Mouse (Mus musculus) heart, adult 8-10 months (tissue): ENCODE results near the gene Nol12. TPM values are rescaled to one million over a fixed set of nuclear protein-coding genes. Genes with fewer than 3 reads are reported as not detected.
A peak's percentile ranks its signal among the peaks of the same experiment; 100 is the strongest.

Experiments used
- DNase-seq: peaks from one replicate; pipeline ENCODE4 v3.0.0; 2022; ENCODE audit warnings: low spot score
- total RNA-seq, 4 experiments: library from RNA; stranded (reverse); gene quantifications; 2 replicates each; pipeline ENCODE4 v1.2.4; 2022

Gene Nol12
- 10 to 100 TPM; 14.7 to 17.9 (median 17.1) TPM for total RNA-seq

GRCm38 (mm10) chr15:78934784-78935320 is at the start of gene Nol12:
Gene Nol12, plus strand, starts transcription at chr15:78934933.
- DNase-seq, result peak; percentile 88

GRCm38 (mm10) chr15:78889401-78889853 is 45.3 kb upstream of the Nol12 start:
- DNase-seq, result no peak

DNA sequence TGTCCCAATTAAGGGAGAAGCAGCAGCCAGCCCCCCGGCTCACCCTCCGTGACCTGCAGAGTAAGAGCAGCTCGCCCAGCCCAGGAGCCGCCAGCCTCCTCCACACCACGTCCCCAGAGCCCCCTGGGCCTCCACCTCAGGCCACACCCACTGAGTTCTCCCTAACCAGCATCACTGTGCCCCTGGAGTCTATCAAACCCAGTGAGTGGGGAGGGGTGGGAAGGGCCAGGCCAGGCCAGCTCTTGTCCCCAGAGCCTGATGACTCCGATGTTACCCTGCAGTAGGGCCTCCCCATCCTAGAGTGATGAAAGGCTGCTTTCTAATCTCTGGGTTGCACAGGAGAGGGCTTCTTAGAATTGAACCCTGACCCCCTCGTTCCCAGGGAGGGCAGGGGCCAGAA is 42.3 kb upstream of the Nol12 start:
- no peak for DNase-seq

DNA sequence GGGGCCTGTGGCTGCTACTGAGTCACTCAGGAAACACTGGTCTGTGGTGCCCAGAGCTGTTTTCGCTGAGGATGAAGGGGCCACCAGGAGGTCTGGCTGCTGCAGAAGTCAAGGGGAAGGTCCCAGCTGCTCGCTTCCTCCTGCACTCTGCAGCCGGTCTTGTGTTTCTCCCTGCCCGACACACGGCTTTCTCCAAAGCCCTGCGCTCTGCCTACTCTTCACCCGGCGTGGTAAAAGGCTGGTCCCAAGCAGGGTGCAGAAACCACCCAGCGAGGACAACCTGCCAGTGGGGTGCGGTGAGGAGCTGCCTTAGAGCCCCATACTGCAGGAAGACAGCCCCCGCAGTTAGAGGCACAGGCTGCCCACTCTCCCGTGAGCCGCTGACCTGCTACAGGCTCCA is 40.0 kb upstream of the Nol12 start:
- DNase-seq, result no peak

GRCm38 (mm10) chr15:78895741-78896140 is 39.0 kb upstream of the Nol12 start:
- no peak for DNase-seq

GRCm38 (mm10) chr15:78896149-78896548 is 38.6 kb upstream of the Nol12 start:
- no peak for DNase-seq

GRCm38 (mm10) chr15:78897488-78897887 is 37.2 kb upstream of the Nol12 start:
- DNase-seq, result no peak

DNA sequence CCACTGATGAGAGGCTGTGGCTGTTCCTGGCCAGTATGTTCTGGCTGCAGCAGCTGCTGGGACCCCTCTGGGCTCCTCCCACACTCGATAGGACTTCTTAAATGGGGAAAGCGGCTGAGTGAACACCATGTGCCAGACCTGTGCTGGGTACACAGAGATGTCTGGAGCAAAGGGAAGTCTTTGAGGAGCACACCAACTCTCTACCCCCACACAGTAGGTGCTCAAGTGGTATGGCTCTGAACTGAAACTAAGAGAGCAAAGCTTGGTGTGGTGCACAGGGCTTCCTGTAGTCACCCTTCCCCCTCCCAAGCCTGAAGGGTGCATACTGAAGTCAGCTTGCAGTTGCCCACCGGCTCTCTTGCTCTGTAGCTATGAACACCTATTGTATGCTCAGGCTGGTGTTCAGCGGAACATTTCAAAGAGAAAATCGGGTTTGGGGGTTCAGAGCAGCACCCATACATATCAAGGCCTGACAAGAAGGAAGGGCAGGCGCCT is 36.2 kb upstream of the Nol12 start:
- DNase-seq, result no peak

DNA sequence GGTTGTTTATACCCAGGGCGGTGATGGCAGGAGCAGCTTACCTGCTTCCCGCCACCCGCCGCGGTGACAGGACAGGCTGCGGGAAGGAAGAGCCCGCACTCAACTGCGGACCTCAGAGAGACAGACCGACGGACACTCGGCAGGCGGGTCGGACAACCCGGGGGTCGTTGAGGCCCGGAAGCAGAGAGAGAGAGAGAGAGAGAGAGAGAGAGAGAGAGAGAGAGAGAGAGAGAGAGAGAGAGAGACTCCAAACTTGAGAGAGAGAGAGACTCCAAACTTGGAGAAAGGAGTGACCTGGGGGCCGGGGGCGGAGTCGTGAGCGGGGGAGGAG is 35.4 kb upstream of the Nol12 start, which contains the start of gene Gm49510:
Gene Gm49510 (plus strand): TSS at position 259 of the 331 bp plus-strand sequence.
- no peak for DNase-seq

DNA sequence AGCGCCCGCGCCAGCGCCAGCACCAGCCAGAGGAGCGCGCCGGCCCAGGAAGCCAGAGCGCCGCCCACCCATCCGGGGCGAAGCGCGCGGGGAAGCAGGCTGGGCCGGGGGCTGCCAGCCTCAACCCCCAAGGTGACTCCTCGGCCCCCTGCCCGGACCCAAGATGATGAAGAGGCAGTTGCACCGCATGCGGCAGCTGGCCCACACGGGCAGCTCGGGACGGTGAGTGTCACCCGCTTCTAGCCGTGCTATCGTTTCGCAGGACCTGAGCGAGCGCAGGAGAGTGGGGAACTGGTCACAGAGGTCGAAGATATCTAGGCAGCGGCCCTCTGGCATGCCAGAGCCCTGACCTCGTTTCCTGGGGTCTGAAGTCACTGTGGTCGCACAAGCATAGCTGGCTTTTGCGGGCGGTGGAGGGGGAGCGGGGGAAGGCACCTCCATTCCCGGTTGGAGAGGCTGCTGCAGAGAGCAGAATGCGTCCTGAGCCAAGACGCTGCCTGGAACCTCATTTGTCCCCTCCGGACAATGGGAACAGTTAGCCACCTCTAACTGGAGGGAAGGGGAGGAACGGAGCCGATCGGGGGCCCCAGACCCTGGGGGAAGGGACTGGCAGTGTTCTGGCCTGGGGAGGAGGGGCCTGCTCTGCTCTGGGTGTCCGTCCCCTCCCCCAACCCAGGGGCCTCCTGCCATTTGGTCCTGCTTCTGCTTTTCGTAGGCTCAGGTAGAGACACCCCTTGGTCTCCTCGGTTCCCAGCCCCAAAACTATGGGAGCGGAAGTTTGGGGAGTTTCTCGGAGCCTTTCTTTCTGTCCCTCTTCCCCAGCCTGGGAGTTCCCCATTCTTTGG is 34.8 kb upstream of the Nol12 start, which contains the start of gene Sh3bp1:
Gene Sh3bp1 (plus strand): TSS at position 29 of the 845 bp plus-strand sequence.
- DNase-seq, result no peak

GRCm38 (mm10) chr15:78900585-78901421 is 33.9 kb upstream of the Nol12 start:
- DNase-seq, result no peak

GRCm38 (mm10) chr15:78901422-78901789 is 33.3 kb upstream of the Nol12 start:
- DNase-seq, result no peak

DNA sequence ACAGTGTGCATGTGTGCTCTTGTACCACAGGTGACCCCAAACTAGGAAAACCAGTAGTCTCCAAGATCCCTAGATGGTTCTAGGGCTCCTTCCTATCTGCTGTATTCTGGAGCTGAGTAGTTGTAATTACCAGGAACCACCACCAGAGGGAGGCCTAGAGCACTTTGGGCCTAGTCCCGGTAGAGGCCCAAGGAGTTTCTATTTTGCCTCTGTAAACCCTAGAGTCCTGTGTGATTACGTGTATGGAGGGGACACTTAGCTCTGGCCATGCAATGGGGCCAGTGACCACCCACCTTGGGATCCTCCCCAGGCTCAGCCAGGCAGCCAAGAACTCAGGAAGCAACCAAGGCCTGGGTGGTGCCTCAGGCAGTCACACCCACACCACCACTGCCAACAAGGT is 31.5 kb upstream of the Nol12 start:
- DNase-seq, result peak; percentile 86

DNA sequence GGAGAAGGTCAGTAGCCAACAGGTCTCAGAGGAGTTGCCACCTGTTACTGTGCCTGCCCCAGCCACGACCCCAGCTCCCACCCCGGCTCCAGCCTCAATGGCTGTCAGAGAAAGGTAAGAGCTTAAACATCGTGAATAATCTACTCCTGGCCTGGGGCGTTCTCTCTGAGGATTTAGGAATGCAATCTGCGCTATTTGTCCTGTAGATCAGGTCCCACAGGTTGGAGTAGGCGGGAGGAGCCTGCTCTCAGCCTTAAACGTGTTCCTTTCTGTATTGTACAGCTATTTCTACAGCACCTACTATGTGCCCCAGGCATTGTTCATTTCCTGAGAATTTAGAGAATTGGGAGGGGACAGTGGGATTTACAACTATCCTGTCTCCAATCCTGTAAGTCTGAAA is 26.3 kb upstream of the Nol12 start:
- DNase-seq, result no peak

GRCm38 (mm10) chr15:78908982-78909381 is 25.8 kb upstream of the Nol12 start:
- no peak for DNase-seq

DNA sequence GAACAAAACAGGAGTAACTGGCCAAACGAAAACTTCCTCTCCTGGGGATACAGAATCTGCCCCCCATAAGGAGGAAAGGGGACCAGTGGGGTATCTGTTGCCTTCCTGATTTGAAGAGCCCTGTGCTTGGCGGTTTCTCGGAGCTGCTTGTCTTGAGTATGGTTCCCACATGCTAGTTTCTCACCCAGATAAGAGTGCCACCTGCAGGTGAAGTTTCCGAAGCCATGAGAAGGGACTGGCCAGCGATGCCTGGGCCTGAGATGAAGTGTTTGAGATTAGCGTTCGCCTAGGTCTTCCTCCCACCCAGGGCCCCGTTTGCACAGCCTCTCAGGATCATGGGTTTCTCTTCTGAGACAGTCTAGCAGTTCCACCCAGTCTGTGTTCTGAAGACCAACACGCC is 22.7 kb upstream of the Nol12 start:
- DNase-seq, result no peak

- DNase-seq, result peak; percentile 90
These were observed 21.1 kb upstream of the Nol12 start, which contains the start of gene Pdxp for GRCm38 (mm10) chr15:78913632-78914090. Gene Pdxp, plus strand, starts transcription at chr15:78913919.

GRCm38 (mm10) chr15:78914091-78914822 is 20.5 kb upstream of the Nol12 start:
- no peak for DNase-seq

GRCm38 (mm10) chr15:78914823-78915659 is 19.7 kb upstream of the Nol12 start:
- DNase-seq, result no peak

- peak; percentile 81 for DNase-seq
These were observed 19.1 kb upstream of the Nol12 start for GRCm38 (mm10) chr15:78915660-78916017.
